Mouse (Mus musculus) stomach, postnatal 0 days (tissue): ENCODE data around the gene Ccdc34. TPM values are rescaled to one million over a fixed set of nuclear protein-coding genes. Genes with fewer than 3 reads are reported as not detected.
A peak's percentile ranks its signal among the peaks of the same experiment; 100 is the strongest.

Experiments
- ATAC-seq: fragments of 200-750 bp; cut with Nextera tagmentation; 2 replicates; pipeline ENCODE4 v1.8.0; 2017; ENCODE audit not compliant: low FRiP score, low TSS enrichment
- DNase-seq: peaks from one replicate; pipeline ENCODE4 v3.0.0-alpha.2; 2016; ENCODE audit warnings: low spot score
- H3K27ac ChIP-seq: fragments of 300-500 bp; sonication (generic); replicated peaks from 2 replicates; pipeline ENCODE4 v1.5.1; 2014; ENCODE audit warnings: mild to moderate bottlenecking, control low read depth
- H3K27me3 ChIP-seq: fragments of 300-500 bp; sonication (generic); 2 replicates; pipeline ENCODE4 v1.6.1; 2014; ENCODE audit warnings: low read length; ENCODE audit not compliant: control insufficient read depth, insufficient read depth
- H3K36me3 ChIP-seq: fragments of 300-500 bp; sonication (generic); 2 replicates; pipeline ENCODE4 v1.6.1; 2014; ENCODE audit warnings: low read length, mixed read lengths; ENCODE audit not compliant: control insufficient read depth, insufficient read depth
- H3K4me1 ChIP-seq: fragments of 300-500 bp; sonication (generic); replicated peaks from 2 replicates; pipeline ENCODE4 v1.6.1; 2014; ENCODE audit warnings: antibody characterized with exemption; ENCODE audit not compliant: control insufficient read depth, insufficient read depth
- H3K4me2 ChIP-seq: fragments of 300-500 bp; sonication (generic); replicated peaks from 2 replicates; pipeline ENCODE4 v1.6.1; 2014; ENCODE audit warnings: low read depth, mild to moderate bottlenecking, control low read depth, moderate library complexity
- H3K4me3 ChIP-seq: fragments of 300-500 bp; sonication (generic); 2 replicates; pipeline ENCODE4 v1.5.1; 2014; ENCODE audit warnings: low read depth, low read length, control low read depth
- H3K9ac ChIP-seq: fragments of 300-500 bp; sonication (generic); 2 replicates; pipeline ENCODE4 v1.6.1; 2014; ENCODE audit warnings: mild to moderate bottlenecking, low read length, control low read depth, mixed read lengths
- H3K9me3 ChIP-seq: fragments of 300-500 bp; sonication (generic); 2 replicates; pipeline ENCODE4 v1.6.1; 2016; ENCODE audit warnings: low read length; ENCODE audit not compliant: control insufficient read depth
- CTCF ChIP-seq: IDR thresholded peaks from 2 replicates; pipeline ENCODE4 v1.5.1; 2016; ENCODE audit warnings: antibody characterized with exemption, low read depth, mild to moderate bottlenecking, moderate library complexity
- EP300 ChIP-seq: optimal IDR thresholded peaks from 2 replicates; pipeline ENCODE3; 2016; ENCODE audit warnings: antibody characterized with exemption
- WGBS: fragments of 180-500 bp; shearing (Covaris S2); extraction: QIAGEN DNeasy Blood & Tissue Kit; methylation state at CpG from one replicate; pipeline ENCODE4 v1.1.7; 2014; 5-methylcytosine and 5-hydroxymethylcytosine counted together
- polyA plus RNA-seq: library from polyadenylated mRNA; unstranded; fragments of >200 nt; fragmentation: Nextera tagmentation; extraction: Ambion mirVana; gene quantifications from 2 replicates; pipeline ENCODE4 v1.2.1, GENCODE M21; 2015

The Ccdc34 gene
- polyA plus RNA-seq, 1 experiment from 2014 or later, result 18.7 TPM

- H3K4me1 ChIP-seq, result 0 out of 2 replicates have a peak, but pooled peaks cover 2% of the 10 kb centered on the region
- no peaks in the 10 kb centered on the region for H3K36me3 ChIP-seq
- H3K9me3 ChIP-seq, result no peaks in the 10 kb centered on the region
- ATAC-seq (0 out of 2 replicates have a peak, but pooled peaks have one; percentile 23), DNase-seq (no peak)
- H3K27ac ChIP-seq, result peak overlapping the region; percentile 58
- WGBS, result 29% methylated on average over 3 of the region's 3 CpGs
- H3K27me3 ChIP-seq, result no peaks in the 10 kb centered on the region
- peak overlapping the region; percentile 40 for H3K4me2 ChIP-seq
- TF ChIP-seq EP300 (no peak), CTCF (peak; percentile 45)
- no peak overlapping the region for H3K9ac ChIP-seq
- no peak overlapping the region for H3K4me3 ChIP-seq
Measured at GRCm38 (mm10) chr2:110192702-110193312, 175.2 kb downstream of the Ccdc34 start.

- H3K4me3 ChIP-seq, result no peak overlapping the region
- H3K27me3 ChIP-seq, result no peaks in the 10 kb centered on the region
- WGBS, result 52% methylated on average over 2 of the region's 2 CpGs
- no peaks in the 10 kb centered on the region for H3K9me3 ChIP-seq
- TF ChIP-seq EP300 (no peak), CTCF (no peak)
- DNase-seq (no peak), ATAC-seq (no peak)
- H3K4me1 ChIP-seq, result no peaks in the 10 kb centered on the region
- no peak overlapping the region for H3K9ac ChIP-seq
- no peak overlapping the region for H3K4me2 ChIP-seq
- no peaks in the 10 kb centered on the region for H3K36me3 ChIP-seq
- H3K27ac ChIP-seq, result no peak overlapping the region
Measured at GRCm38 (mm10) chr2:110196551-110196950, 178.9 kb downstream of the Ccdc34 start.

- H3K27ac ChIP-seq, result no peak overlapping the region
Measured at GRCm38 (mm10) chr2:110199648-110200047, 182.0 kb downstream of the Ccdc34 start.

GRCm38 (mm10) chr2:110201770-110202169 is 184.2 kb downstream of the Ccdc34 start:
- H3K27ac ChIP-seq, result no peak overlapping the region
- ATAC-seq (no peak), DNase-seq (no peak)
- TF ChIP-seq EP300 (no peak), CTCF (no peak)
- H3K9ac ChIP-seq, result no peak overlapping the region
- H3K4me1 ChIP-seq, result no peaks in the 10 kb centered on the region
- no peaks in the 10 kb centered on the region for H3K36me3 ChIP-seq
- H3K27me3 ChIP-seq, result no peaks in the 10 kb centered on the region
- WGBS, result 84% methylated on average over 4 of the region's 4 CpGs
- no peaks in the 10 kb centered on the region for H3K9me3 ChIP-seq
- no peak overlapping the region for H3K4me3 ChIP-seq
- H3K4me2 ChIP-seq, result no peak overlapping the region

More at GRCm38 (mm10) chr2:110199648-110200047, 182.0 kb downstream of the Ccdc34 start:
- ATAC-seq, result 0 out of 2 replicates have a peak, but pooled peaks have one; percentile 58
- H3K4me1 ChIP-seq, result no peaks in the 10 kb centered on the region
- TF ChIP-seq CTCF (no peak), EP300 (no peak)
- no peak for DNase-seq
- no peak overlapping the region for H3K9ac ChIP-seq
- H3K4me2 ChIP-seq, result no peak overlapping the region
- no peaks in the 10 kb centered on the region for H3K9me3 ChIP-seq
- H3K27me3 ChIP-seq, result no peaks in the 10 kb centered on the region
- no peaks in the 10 kb centered on the region for H3K36me3 ChIP-seq
- H3K4me3 ChIP-seq, result no peak overlapping the region
- 15% methylated on average over 1 of the region's 1 CpGs for WGBS

GRCm38 (mm10) chr2:110202716-110203497 is 185.3 kb downstream of the Ccdc34 start:
- H3K27ac ChIP-seq, result no peak overlapping the region
- H3K27me3 ChIP-seq, result no peaks in the 10 kb centered on the region
- ATAC-seq (peak; percentile 77; the same call in 1 of the 2 replicates), DNase-seq (peak; percentile 53)
- H3K36me3 ChIP-seq, result no peaks in the 10 kb centered on the region
- no peaks in the 10 kb centered on the region for H3K4me1 ChIP-seq
- WGBS, result 59% methylated on average over 13 of the region's 13 CpGs
- H3K4me3 ChIP-seq, result no peak overlapping the region
- no peak overlapping the region for H3K4me2 ChIP-seq
- H3K9ac ChIP-seq, result no peak overlapping the region
- TF ChIP-seq EP300, result no peak
- no peak for TF ChIP-seq CTCF
- no peaks in the 10 kb centered on the region for H3K9me3 ChIP-seq

- H3K4me1 ChIP-seq, result no peaks in the 10 kb centered on the region
- no peaks in the 10 kb centered on the region for H3K36me3 ChIP-seq
- H3K4me2 ChIP-seq, result no peak overlapping the region
- H3K4me3 ChIP-seq, result no peak overlapping the region
- TF ChIP-seq CTCF (no peak), EP300 (no peak)
- no peak overlapping the region for H3K9ac ChIP-seq
- no peak for ATAC-seq
- H3K9me3 ChIP-seq, result no peaks in the 10 kb centered on the region
- DNase-seq, result no peak
- no peaks in the 10 kb centered on the region for H3K27me3 ChIP-seq
- WGBS, result 63% methylated on average over 4 of the region's 4 CpGs
- no peak overlapping the region for H3K27ac ChIP-seq
Measured at GRCm38 (mm10) chr2:110204169-110204568, 186.6 kb downstream of the Ccdc34 start.
